Mouse (Mus musculus): ENCODE results near the gene Ccdc24. TPM values are rescaled to one million over a fixed set of nuclear protein-coding genes. Genes with fewer than 3 reads are reported as not detected.

The Ccdc24 gene
- 1.8 and 2.3 TPM in 2 replicates for polyA plus RNA-seq (2016; fragmentation: Nextera tagmentation; extraction: Ambion mirVana)

GRCm38 (mm10) chr4:117872471-117872886, at the start of gene Ccdc24:
TSS of gene Ccdc24 (minus strand) at chr4:117872557.
- Histone ChIP-seq H3K27ac (no peak within 1 kb of the TSS), H3K4me3 (no peak within 1 kb of the TSS), H3K4me1 (peaks cover 17% of the 10 kb centered on the region), H3K4me2 (replicated peaks) (peak within 1 kb of the TSS; percentile 42), H3K36me3 (peaks cover 34% of the 10 kb centered on the region), H3K27me3 (no peaks in the 10 kb centered on the region; the same call in 1 of the 2 replicates), H3K9me3 (no peaks in the 10 kb centered on the region), H3K9ac (peak within 1 kb of the TSS; percentile 29; the same call in 1 of the 2 replicates)
- no peak for ATAC-seq (ENCODE audit: insufficient number of reproducible peaks, insufficient read depth, low FRiP score, low TSS enrichment)
- WGBS = 6% methylated on average over 14 of the region's 14 CpGs

GRCm38 (mm10) chr4:117921358-117921757, 49.0 kb upstream of the Ccdc24 start:
- Histone ChIP-seq H3K9me3 (no peaks in the 10 kb centered on the region), H3K4me3 (no peak overlapping the region), H3K27ac (no peak overlapping the region), H3K4me1 (no peaks in the 10 kb centered on the region), H3K4me2 (replicated peaks) (no peak overlapping the region), H3K36me3 (no peaks in the 10 kb centered on the region), H3K27me3 (peaks cover 23% of the 10 kb centered on the region), H3K9ac (no peak overlapping the region)
- WGBS = 84% methylated on average over 2 of the region's 2 CpGs
- ATAC-seq (ENCODE audit: insufficient number of reproducible peaks, insufficient read depth, low FRiP score, low TSS enrichment) = no peak

GRCm38 (mm10) chr4:117918762-117919161, 46.4 kb upstream of the Ccdc24 start:
- ATAC-seq (ENCODE audit: insufficient number of reproducible peaks, insufficient read depth, low FRiP score, low TSS enrichment) = no peak
- no peak overlapping the region for H3K27ac ChIP-seq
- H3K27me3 ChIP-seq = peaks cover 4% of the 10 kb centered on the region; the same call in 1 of the 2 replicates
- peaks cover 12% of the 10 kb centered on the region for H3K4me1 ChIP-seq
- no peak overlapping the region for H3K4me2 ChIP-seq (replicated peaks)
- H3K4me3 ChIP-seq = no peak overlapping the region
- no peaks in the 10 kb centered on the region for H3K9me3 ChIP-seq
- H3K36me3 ChIP-seq = no peaks in the 10 kb centered on the region
- WGBS = 86% methylated on average over 5 of the region's 5 CpGs
- H3K9ac ChIP-seq = no peak overlapping the region

GRCm38 (mm10) chr4:117918261-117918660, 45.9 kb upstream of the Ccdc24 start:
- ATAC-seq (ENCODE audit: insufficient number of reproducible peaks, insufficient read depth, low FRiP score, low TSS enrichment) = no peak
- Histone ChIP-seq H3K9ac (no peak overlapping the region), H3K27ac (no peak overlapping the region), H3K4me3 (no peak overlapping the region), H3K4me2 (replicated peaks) (no peak overlapping the region), H3K27me3 (peaks cover 4% of the 10 kb centered on the region; the same call in 1 of the 2 replicates), H3K9me3 (no peaks in the 10 kb centered on the region), H3K36me3 (no peaks in the 10 kb centered on the region), H3K4me1 (peaks cover 17% of the 10 kb centered on the region)
- 81% methylated on average over 3 of the region's 3 CpGs for WGBS

- WGBS = 90% methylated on average over 4 of the region's 4 CpGs
- no peak overlapping the region for H3K4me2 ChIP-seq (replicated peaks)
- no peak for ATAC-seq (ENCODE audit: insufficient number of reproducible peaks, insufficient read depth, low FRiP score, low TSS enrichment)
These were observed 45.5 kb upstream of the Ccdc24 start for GRCm38 (mm10) chr4:117917847-117918246.

GRCm38 (mm10) chr4:117917402-117917801, 45.0 kb upstream of the Ccdc24 start:
- H3K36me3 ChIP-seq = no peaks in the 10 kb centered on the region
- H3K4me2 ChIP-seq (replicated peaks) = no peak overlapping the region
- ATAC-seq (ENCODE audit: insufficient number of reproducible peaks, insufficient read depth, low FRiP score, low TSS enrichment) = no peak
- no peak overlapping the region for H3K4me3 ChIP-seq
- 75% methylated on average over 4 of the region's 4 CpGs for WGBS
- H3K9me3 ChIP-seq = no peaks in the 10 kb centered on the region
- peaks cover 25% of the 10 kb centered on the region for H3K4me1 ChIP-seq
- H3K9ac ChIP-seq = no peak overlapping the region
- H3K27me3 ChIP-seq = peaks cover 2% of the 10 kb centered on the region; the same call in 1 of the 2 replicates
- no peak overlapping the region for H3K27ac ChIP-seq

More at GRCm38 (mm10) chr4:117917847-117918246, 45.5 kb upstream of the Ccdc24 start:
- Histone ChIP-seq H3K4me1 (peaks cover 21% of the 10 kb centered on the region), H3K4me3 (no peak overlapping the region), H3K9ac (no peak overlapping the region), H3K27me3 (peaks cover 4% of the 10 kb centered on the region; the same call in 1 of the 2 replicates), H3K9me3 (no peaks in the 10 kb centered on the region), H3K36me3 (no peaks in the 10 kb centered on the region), H3K27ac (no peak overlapping the region)

GRCm38 (mm10) chr4:117916386-117916785, 44.0 kb upstream of the Ccdc24 start:
- Histone ChIP-seq H3K36me3 (peaks cover 10% of the 10 kb centered on the region), H3K9ac (no peak overlapping the region), H3K4me3 (no peak overlapping the region), H3K4me1 (peaks cover 28% of the 10 kb centered on the region), H3K9me3 (no peaks in the 10 kb centered on the region), H3K4me2 (replicated peaks) (0 out of 2 replicates have a peak overlapping the region, but pooled peaks have one; percentile 99), H3K27me3 (no peaks in the 10 kb centered on the region), H3K27ac (no peak overlapping the region)
- ATAC-seq (ENCODE audit: insufficient number of reproducible peaks, insufficient read depth, low FRiP score, low TSS enrichment) = no peak
- 86% methylated on average over 5 of the region's 5 CpGs for whole genome bisulfite sequencing

- 8% methylated on average over 19 of the region's 19 CpGs for WGBS
- peaks cover 28% of the 10 kb centered on the region for H3K4me1 ChIP-seq
- peak overlapping the region; percentile 84 for H3K9ac ChIP-seq
- peak overlapping the region; percentile 76; the same call in 1 of the 2 replicates for H3K27ac ChIP-seq
- ATAC-seq (ENCODE audit: insufficient number of reproducible peaks, insufficient read depth, low FRiP score, low TSS enrichment) = no peak
- H3K9me3 ChIP-seq = no peaks in the 10 kb centered on the region
- H3K4me2 ChIP-seq (replicated peaks) = peak overlapping the region; percentile 99
- H3K4me3 ChIP-seq = peak overlapping the region; percentile 85
- no peaks in the 10 kb centered on the region for H3K27me3 ChIP-seq
- peaks cover 15% of the 10 kb centered on the region for H3K36me3 ChIP-seq
These were observed 43.2 kb upstream of the Ccdc24 start for GRCm38 (mm10) chr4:117915489-117916105.

- Histone ChIP-seq H3K9ac (peak within 1 kb of the TSS; percentile 84), H3K27me3 (no peaks in the 10 kb centered on the region), H3K4me3 (peak within 1 kb of the TSS; percentile 85), H3K27ac (peak within 1 kb of the TSS; percentile 76), H3K36me3 (peaks cover 15% of the 10 kb centered on the region), H3K9me3 (no peaks in the 10 kb centered on the region), H3K4me1 (peaks cover 28% of the 10 kb centered on the region), H3K4me2 (replicated peaks) (peak within 1 kb of the TSS; percentile 99)
- ATAC-seq (ENCODE audit: insufficient number of reproducible peaks, insufficient read depth, low FRiP score, low TSS enrichment) = peak; percentile 95
- WGBS = under 1% methylated on average over 61 of the region's 61 CpGs
These were observed 42.5 kb upstream of the Ccdc24 start, which contains the start of gene Ipo13 for GRCm38 (mm10) chr4:117914591-117915442. TSS of gene Ipo13 (minus strand) at chr4:117914999.

- Histone ChIP-seq H3K27ac (0 out of 2 replicates have a peak overlapping the region, but pooled peaks have one; percentile 3), H3K4me1 (peaks cover 28% of the 10 kb centered on the region), H3K27me3 (no peaks in the 10 kb centered on the region), H3K4me3 (peak overlapping the region; percentile 85), H3K9ac (peak overlapping the region; percentile 84), H3K36me3 (peaks cover 15% of the 10 kb centered on the region), H3K4me2 (replicated peaks) (peak overlapping the region; percentile 99), H3K9me3 (no peaks in the 10 kb centered on the region)
- ATAC-seq (ENCODE audit: insufficient number of reproducible peaks, insufficient read depth, low FRiP score, low TSS enrichment) = no peak
- 19% methylated on average over 8 of the region's 8 CpGs for WGBS
These were observed 41.7 kb upstream of the Ccdc24 start for GRCm38 (mm10) chr4:117914031-117914430.

- Histone ChIP-seq H3K4me2 (replicated peaks) (peak overlapping the region; percentile 99), H3K9ac (0 out of 2 replicates have a peak overlapping the region, but pooled peaks have one; percentile 5), H3K27ac (no peak overlapping the region), H3K36me3 (peaks cover 15% of the 10 kb centered on the region), H3K4me1 (peaks cover 28% of the 10 kb centered on the region), H3K27me3 (no peaks in the 10 kb centered on the region), H3K9me3 (no peaks in the 10 kb centered on the region), H3K4me3 (peak overlapping the region; percentile 85)
- ATAC-seq (ENCODE audit: insufficient number of reproducible peaks, insufficient read depth, low FRiP score, low TSS enrichment) = no peak
- WGBS = 42% methylated on average over 3 of the region's 3 CpGs
These were observed 41.1 kb upstream of the Ccdc24 start for GRCm38 (mm10) chr4:117913421-117913820.

Measured in embryonic facial prominence, embryonic 12.5 days (tissue).